Mouse (Mus musculus) erythroblast, adult 5-6 weeks (primary cell): Measurements from ENCODE around the gene Dlk1. TPM values are rescaled to one million over a fixed set of nuclear protein-coding genes. Genes with fewer than 3 reads are reported as not detected.

Source experiments
- ATAC-seq: replicated peaks from 2 replicates; pipeline ENCODE4 v1.8.0; 2016; ENCODE audit warnings: moderate number of reproducible peaks, mild to moderate bottlenecking, moderate TSS enrichment, inconsistent platforms; ENCODE audit not compliant: poor library complexity, low FRiP score, severe bottlenecking
- total RNA-seq, 2 experiments: library from RNA; stranded (forward) in 1 of 2; stranded (reverse) in 1 of 2; fragments of 150-400 nt in 1 of 2; fragments of 200-764, 138-1000 nt in 1 of 2; gene quantifications; 2 replicates each; pipeline versions ENCODE4 v1.2.3 to v1.2.4; 2015 to 2017; ENCODE audit warnings: low replicate concordance in 2 of 2

Gene Dlk1
- total RNA-seq, 2 experiments from 2014 or later = 2.5 TPM; not detected in 1

DNA sequence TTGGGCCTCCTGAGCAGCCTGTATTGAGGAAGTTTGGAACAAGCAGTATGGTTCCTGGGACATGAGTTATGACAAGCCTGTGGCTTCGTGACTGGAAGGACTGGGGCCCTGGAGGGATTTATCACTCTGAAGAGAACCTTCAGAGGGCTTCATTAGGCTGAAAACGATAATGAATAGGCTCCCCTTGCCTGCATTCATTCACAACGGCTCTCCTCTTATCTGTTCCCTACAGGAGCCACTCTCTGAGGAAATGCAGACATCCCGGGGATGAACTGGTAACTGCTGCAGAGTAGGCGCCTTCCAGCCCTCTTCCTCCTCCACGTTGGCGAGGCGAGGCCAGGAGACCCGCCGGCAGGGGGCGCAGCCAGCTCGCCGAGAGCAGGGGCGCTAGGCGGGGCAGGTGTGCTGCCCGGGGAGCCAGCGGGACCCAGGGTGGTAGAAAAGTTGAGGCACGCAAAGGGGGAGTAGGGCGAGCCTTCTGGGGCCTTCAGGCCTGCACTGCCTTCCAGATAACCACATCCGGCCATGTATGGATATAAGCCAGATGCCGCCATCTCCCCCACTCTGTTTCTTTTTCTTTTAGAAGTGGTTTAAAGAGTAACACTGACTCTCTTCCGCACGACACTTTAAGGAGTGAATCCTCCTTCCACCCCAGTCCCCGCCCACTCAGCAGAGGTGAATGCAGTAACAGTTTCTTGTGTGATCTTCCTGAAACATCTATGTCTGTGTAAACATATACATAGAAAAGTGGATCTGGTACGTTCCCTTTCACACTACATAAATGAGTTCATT is 14.9 kb upstream of the Dlk1 start:
- no peak; the same call in 1 of the 2 replicates for ATAC-seq

DNA sequence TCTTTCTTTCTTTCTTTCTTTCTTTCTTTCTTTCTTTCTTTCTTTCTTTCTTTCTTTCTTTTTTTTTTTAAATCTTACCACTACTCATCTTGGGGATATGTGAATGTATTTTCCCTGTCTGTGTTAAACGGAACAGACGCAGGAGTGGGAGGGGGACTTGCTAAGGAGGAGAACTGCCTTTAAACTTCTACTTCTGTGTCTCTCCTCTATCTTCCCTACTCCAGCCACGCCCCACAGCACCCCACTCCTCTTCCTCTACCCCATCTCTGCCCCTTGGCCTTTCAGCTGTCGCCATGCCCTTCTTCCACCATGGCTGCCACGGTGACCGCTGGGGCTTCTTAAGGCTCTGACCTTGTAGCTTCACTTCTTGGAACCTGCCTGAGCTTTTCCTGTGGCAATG is 14.2 kb upstream of the Dlk1 start:
- no peak for ATAC-seq

DNA sequence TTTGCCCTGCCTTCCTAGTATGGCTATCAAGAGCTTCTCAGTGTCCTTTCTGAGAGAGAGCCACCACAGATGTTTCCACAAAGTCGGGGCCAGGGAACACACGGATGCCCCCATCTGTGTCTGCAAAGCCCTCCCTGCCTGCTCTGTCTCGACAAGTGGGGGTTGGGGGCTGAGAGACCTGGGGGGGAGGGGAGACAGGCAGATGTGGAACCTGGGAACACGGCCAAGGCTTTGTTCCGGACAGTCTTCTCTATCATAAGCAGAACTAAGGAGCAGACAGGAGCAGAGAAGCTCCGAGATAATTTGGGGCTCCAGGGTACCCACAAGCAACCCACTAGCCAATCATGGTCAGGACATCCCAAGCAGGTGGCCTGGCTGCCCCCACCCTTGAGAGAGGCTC is 12.6 kb upstream of the Dlk1 start:
- ATAC-seq = no peak

DNA sequence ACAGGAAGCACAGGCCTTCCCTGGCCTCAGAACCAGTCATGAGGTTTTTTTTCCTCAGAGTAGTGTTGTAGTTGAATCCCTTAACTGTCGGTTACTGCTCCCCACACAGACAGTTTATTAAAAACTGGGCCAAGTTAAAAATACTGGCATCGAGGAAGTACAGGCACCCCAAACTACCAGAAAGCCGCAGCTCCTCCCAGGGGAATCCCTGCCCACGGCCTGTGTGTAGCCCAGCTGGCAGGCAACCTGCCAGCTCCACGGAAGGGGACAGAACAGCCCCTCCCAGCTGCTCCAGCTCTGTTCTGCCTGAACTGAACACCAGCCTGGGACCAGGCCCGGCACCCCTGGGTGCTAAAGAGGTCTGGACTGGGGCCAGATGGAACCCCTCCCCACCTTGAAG is 11.3 kb upstream of the Dlk1 start:
- ATAC-seq = no peak

DNA sequence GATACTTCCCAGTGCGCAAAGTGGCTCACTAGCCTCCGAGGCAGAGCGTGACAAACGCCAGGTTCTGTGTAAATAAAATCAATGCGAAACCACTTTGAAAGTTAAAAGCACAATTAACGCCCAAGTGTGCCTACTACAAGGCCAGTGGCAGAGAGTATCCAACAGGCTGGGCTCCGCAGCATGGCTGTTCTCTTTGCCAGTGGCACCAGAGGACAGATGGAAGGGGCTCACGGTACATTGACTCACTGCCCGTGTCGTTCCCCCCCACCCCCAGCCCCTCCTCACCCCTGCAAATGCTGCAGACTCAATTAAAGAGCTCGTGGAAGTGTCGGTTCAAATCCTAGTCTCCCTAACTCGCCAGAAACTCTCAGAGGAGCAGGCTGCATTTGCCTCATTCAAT is 10.5 kb upstream of the Dlk1 start:
- no peak for ATAC-seq

DNA sequence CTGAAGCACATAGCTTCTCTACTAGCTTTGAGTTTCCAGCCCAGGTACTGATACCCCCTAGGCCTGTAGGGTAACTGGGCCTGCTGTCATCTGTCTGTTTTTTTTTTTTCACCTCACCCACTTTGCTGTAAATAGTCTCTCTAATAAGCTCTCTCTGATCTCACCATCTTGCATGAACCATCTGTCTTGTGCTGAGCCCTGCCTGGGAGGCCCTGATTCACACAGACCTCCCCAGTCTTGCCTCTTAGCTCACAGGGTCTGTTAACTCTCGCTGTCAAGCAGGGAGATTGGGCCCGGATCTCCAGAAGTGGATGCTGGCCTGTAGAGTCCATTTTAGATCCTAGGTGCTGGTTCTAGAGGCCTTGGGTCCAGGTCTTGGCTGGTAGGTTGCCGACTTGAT is 9.3 kb upstream of the Dlk1 start:
- ATAC-seq = no peak

GRCm38 (mm10) chr12:109444999-109445398 is 7.6 kb upstream of the Dlk1 start:
- no peak for ATAC-seq

- ATAC-seq = no peak
Measured at GRCm38 (mm10) chr12:109445499-109446235, 7.0 kb upstream of the Dlk1 start.

- no peak for ATAC-seq
Measured at GRCm38 (mm10) chr12:109446236-109446941, 6.2 kb upstream of the Dlk1 start.

GRCm38 (mm10) chr12:109449421-109450411 is 2.9 kb upstream of the Dlk1 start:
- no peak for ATAC-seq

DNA sequence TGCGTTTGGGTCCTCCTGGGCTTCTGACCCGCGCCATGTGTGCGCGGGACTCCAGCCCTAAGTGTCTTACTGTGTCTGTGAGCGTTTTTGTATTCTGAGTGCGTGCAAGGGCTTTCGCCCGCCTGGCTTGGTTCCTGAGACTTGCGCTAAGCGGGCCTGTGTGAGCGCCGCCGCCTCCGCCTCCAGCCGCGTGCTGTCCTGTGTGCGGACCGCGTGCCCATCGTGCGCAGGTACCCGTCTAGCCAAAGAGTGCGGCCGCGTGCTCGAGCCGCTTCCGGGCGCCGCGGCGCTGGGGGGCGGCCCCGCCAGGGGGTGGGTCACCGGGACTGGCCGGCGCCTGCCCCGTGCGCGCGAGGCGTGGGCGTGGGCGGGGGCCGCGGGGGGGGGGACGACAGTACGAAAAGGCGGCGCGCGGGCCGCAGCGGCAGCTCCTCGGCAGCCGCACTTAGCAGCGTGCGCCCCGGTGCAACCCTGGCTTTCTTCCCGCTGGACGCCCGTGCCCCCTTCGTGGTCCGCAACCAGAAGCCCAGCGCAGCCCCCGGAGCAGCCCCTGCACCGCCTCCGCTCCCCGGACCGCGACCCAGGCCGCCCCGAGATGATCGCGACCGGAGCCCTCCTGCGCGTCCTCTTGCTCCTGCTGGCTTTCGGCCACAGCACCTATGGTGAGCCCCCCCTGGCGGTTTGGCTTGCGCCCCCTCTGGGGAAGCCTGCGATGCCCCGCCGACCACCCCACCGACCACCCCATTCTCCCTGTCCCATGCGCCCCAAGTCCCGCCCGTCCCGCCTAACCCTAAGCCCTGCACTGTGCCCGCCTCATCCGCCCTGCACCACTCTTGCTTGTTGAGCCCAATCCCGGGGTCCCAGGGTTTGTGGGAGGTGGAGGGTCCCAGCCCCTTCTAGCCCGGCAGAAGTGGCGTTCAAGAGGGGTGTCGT is 708 bp downstream of the Dlk1 start:
- no peak for ATAC-seq

DNA sequence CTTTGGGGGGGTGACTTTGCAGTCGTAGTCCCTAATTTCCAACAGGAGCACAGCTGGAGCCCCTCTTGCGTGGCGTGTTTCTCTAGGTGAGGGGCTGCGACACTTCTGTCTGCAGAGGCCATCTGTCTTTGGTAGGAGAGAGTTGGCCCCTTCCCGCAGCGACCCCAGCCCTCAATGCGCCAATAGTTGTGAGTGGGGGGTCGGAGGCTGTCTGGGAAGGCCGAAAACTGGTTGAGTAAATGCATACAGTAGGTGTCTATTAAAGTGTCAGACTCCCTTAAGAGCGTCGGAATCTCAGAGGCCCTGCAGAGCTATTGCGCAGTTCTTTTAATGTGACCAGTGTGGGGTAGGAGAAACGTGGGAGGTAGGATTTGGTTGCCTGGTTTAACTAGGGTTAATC is 1.5 kb downstream of the Dlk1 start:
- ATAC-seq = no peak

- ATAC-seq = no peak
Measured at GRCm38 (mm10) chr12:109456531-109457202, 4.0 kb downstream of the Dlk1 start.

DNA sequence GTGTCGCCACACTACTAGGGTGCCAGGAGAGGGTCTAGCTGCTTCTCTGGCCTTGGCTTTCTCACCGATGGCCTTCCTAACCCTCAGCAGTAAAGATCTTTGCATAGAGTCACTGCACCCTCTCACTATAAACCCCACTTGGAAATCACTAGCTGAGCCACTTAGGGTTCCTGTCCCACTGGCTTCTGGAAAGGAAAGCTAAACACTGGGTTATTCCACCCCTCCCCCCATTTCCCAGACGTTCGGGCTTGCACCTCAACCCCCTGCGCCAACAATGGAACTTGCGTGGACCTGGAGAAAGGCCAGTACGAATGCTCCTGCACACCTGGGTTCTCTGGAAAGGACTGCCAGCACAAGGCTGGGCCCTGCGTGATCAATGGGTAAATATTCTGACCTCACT is 5.2 kb downstream of the Dlk1 start:
- ATAC-seq = no peak

- ATAC-seq = no peak
Measured at GRCm38 (mm10) chr12:109458896-109459295, 6.3 kb downstream of the Dlk1 start.

DNA sequence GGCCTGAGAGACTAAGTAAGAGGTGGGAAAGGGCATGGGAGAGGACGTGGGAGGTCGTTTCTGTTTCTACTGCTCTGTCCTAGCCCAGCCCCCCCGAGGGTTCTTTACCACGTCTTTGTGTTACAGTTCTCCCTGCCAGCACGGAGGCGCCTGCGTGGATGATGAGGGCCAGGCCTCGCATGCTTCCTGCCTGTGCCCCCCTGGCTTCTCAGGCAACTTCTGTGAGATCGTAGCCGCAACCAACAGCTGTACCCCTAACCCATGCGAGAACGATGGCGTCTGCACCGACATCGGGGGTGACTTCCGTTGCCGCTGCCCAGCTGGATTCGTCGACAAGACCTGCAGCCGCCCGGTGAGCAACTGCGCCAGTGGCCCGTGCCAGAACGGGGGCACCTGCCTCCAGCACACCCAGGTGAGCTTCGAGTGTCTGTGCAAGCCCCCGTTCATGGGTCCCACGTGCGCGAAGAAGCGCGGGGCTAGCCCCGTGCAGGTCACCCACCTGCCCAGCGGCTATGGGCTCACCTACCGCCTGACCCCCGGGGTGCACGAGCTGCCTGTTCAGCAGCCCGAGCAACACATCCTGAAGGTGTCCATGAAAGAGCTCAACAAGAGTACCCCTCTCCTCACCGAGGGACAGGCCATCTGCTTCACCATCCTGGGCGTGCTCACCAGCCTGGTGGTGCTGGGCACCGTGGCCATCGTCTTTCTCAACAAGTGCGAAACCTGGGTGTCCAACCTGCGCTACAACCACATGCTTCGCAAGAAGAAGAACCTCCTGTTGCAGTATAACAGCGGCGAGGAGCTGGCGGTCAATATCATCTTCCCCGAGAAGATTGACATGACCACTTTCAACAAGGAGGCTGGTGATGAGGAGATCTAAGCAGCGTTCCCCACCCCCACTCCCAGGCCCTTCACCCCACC is 7.1 kb downstream of the Dlk1 start:
- ATAC-seq = no peak

DNA sequence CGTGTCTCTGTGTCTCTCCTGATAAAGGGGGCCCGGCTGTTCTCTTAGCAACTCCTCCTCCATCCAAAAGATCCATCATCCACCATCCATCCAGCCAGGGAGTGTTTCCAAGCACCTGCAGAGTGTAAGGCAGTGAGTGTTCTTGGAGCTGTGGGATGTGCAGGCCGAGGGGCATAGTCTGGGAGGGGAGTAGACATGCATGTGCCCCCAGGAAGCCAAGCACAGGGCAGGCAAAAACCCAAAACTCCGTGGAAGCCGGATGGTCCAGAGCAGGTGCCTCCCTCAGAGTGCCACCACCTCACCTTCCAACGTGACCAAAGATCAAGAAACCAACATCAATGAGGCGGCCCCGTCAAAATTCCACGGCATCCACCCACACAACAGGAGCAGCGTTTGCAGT is 10.0 kb downstream of the Dlk1 start:
- no peak for ATAC-seq
